Mouse (Mus musculus) megakaryocyte, adult 5-6 weeks (primary cell): ENCODE measurements around the gene Ppp2r5d. TPM values are rescaled to one million over a fixed set of nuclear protein-coding genes. Genes with fewer than 3 reads are reported as not detected.

Experiments
- ATAC-seq: 2 replicates; pipeline ENCODE4 v1.8.0; 2016; ENCODE audit warnings: mild to moderate bottlenecking, inconsistent platforms; ENCODE audit not compliant: poor library complexity, severe bottlenecking
- total RNA-seq, 2 experiments: library from RNA; stranded (forward) in 1 of 2; stranded (reverse) in 1 of 2; fragments of 153-499, 151-499 nt in 1 of 2; fragments of 221-1000, 200-1000 nt in 1 of 2; gene quantifications; 2 replicates each; pipeline versions ENCODE4 v1.2.3 to v1.2.4; 2015 to 2017

Ppp2r5d gene
- total RNA-seq, 2 experiments from 2014 or later, result 22.8 to 49.7 TPM

GRCm38 (mm10) chr17:46724477-46725084 is 19.7 kb upstream of the Ppp2r5d start:
- ATAC-seq, result no peak

DNA sequence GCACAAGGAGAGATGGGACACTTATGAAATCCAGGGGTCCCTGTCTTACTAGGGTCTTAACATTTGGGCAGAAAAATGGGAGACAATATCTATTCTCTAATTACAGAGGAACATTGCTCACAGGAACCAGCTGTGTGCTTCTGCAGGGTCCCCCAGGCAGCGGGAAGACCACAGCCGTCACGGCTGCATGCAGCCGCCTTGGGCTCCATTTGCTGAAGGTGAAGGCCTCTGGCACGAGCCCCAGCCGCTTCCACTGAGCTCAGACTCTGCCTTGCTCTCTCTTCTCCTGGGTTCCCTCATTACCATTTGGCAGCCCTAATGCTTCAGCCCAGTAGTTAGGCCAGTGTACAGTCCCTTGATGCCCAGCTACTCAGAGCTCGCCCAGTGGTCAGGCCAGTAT is 16.2 kb upstream of the Ppp2r5d start:
- no peak for ATAC-seq

GRCm38 (mm10) chr17:46714756-46715481 is 10.0 kb upstream of the Ppp2r5d start:
- ATAC-seq, result no peak

GRCm38 (mm10) chr17:46713849-46714248 is 8.9 kb upstream of the Ppp2r5d start:
- ATAC-seq, result no peak

GRCm38 (mm10) chr17:46712442-46712841 is 7.5 kb upstream of the Ppp2r5d start:
- no peak for ATAC-seq

DNA sequence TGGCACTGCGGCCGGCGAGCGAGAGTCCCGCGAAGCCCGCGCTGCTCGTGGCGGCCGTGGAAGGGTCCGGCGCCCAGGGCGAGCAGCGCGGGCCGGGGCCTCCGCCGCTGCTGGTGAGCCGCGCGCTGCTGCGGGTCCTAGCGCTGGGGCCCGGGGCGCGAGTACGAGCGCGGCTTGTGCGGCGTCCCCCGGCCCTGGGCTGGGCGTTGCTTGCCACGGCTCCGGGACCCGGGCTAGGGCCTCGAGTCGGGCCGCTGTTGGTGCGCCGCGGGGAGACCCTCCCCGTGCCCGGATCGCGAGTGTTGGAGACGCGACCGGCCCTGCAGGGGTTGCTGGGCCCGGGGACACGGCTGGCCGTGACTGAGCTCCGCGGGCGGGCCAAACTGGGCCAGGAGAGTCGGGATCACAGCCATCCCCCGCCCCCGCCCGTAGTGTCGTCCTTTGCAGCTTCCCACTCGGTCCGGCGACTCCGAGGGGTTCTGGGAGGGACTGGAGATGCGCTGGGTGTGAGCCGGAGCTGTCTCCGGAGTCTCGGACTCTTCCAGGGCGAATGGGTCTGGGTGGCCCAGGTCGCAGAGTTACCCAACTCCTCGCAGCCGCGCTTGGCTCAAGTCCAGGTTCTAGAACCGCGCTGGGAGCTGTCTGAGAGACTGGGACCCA is 6.8 kb upstream of the Ppp2r5d start:
- ATAC-seq, result peak; percentile 24; the same call in 1 of the 2 replicates

DNA sequence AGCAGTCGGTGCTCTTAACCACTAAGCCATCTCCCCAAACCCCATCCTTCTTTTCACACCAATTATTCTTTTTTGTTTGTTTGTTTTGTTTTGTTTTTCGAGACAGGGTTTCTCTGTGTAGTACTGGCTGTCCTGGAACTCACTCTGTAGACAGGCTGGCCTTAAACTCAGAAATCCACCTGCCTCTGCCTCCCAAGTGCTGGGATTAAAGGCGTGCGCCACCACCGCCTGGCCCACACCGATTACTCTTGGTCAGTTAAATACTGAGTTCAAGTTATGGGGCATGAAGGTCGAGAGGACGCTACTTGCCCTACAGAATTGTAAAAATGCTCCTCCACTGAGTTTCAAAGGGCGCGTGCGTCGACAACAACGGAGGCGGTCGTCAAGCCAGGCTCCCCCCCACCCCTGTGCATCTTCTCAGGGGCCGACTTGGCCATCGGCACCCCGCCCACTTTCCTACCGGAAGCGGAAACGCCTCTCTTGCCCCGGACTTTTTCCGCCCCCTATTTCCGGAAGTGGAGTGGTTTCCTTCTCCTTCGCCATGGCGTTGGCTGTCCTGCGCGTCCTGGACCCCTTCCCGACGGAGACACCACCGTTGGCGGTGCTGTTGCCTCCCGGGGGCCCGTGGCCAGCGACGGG is 6.2 kb upstream of the Ppp2r5d start, which contains the start of gene Pex6:
TSS of gene Pex6 (plus strand) at position 505 of the 639 bp plus-strand sequence.
- peak; percentile 99 for ATAC-seq

GRCm38 (mm10) chr17:46706375-46707089 is 1.6 kb upstream of the Ppp2r5d start:
- no peak for ATAC-seq

GRCm38 (mm10) chr17:46703971-46704886 is 682 bp downstream of the Ppp2r5d start:
- ATAC-seq, result peak; percentile 1; the same call in 1 of the 2 replicates

GRCm38 (mm10) chr17:46702506-46702905 is 2.4 kb downstream of the Ppp2r5d start:
- no peak for ATAC-seq

GRCm38 (mm10) chr17:46702100-46702499 is 2.8 kb downstream of the Ppp2r5d start:
- ATAC-seq, result no peak

DNA sequence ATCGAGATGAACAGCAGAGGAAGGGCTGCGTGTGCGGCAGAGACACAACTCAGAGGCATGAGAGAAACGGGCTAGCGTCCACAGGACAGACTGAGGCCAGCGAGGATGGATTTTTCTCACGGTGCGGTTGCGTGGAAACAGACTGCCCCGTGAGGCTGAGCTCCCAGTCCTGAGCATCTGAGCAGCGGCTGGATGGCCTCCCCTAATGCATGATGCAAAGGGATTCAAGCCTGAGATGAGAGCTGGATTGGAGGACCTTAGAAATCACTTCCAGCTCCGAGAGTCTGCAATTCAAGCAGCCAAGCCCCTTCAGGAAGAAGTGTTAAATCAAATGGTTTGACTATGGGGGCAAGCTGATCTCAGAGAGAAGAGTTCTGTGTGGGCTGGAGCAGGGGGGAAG is 3.4 kb downstream of the Ppp2r5d start:
- no peak for ATAC-seq

- ATAC-seq, result no peak
These were observed 5.0 kb downstream of the Ppp2r5d start for GRCm38 (mm10) chr17:46699912-46700311.

DNA sequence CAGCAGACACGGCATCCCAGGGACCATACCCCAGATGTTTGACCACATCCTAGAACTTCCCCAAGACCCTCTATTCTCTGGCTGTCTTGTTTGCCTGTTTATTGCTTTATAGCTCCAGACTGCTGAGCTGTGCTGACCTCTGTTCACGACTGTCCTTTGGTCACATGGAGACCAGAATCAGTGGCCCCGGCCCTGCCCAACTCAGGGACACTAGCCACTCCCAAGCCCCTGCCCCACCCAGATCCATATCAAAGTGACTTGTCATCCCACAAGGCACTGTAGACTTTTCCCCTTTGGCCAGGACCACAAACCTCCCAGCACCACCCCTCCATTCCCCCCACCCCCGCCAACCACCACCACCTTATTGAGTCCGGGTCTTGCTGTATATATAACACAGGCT is 5.7 kb downstream of the Ppp2r5d start:
- ATAC-seq, result no peak

DNA sequence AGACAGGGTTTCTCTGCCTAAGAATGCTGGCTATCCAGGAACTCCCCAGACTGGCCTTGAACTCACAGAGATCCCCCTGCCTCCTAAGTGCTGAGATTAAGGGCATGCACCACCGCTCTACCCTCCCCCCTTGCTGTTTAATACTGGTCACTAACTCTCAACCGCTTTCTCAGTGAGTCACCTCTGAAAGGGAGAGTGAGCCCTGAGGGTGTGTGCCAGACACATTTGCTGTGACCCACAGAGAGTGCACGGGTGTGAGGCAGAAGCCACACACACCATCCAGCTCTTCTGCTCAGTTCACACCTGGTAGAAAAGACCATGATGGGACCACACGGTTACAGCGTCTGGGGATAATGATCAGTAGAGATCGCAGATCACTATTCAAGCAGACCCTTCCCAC is 6.4 kb downstream of the Ppp2r5d start:
- ATAC-seq, result no peak

- no peak for ATAC-seq
These were observed 10.3 kb downstream of the Ppp2r5d start for GRCm38 (mm10) chr17:46694517-46695063.

GRCm38 (mm10) chr17:46691390-46691789 is 13.5 kb downstream of the Ppp2r5d start:
- no peak for ATAC-seq

- ATAC-seq, result no peak
These were observed 14.2 kb downstream of the Ppp2r5d start for GRCm38 (mm10) chr17:46690665-46691064.

- ATAC-seq, result no peak
These were observed 19.0 kb downstream of the Ppp2r5d start for GRCm38 (mm10) chr17:46685913-46686312.
